Mouse (Mus musculus): ENCODE measurements around the gene Prcd.
"Not testable (repeated sequence)": the region's sequence is repeated elsewhere in the genome, so short reads cannot be mapped to it uniquely, and the experiment has no call there.

The Prcd gene

GRCm38 (mm10) chr11:116653234-116653633 lies at the start of gene Prcd:
Gene Prcd, plus strand, starts transcription at chr11:116653534.
- no peak for DNase-seq (ENCODE audit: low spot score)

GRCm38 (mm10) chr11:116604097-116604496 lies 49.2 kb upstream of the Prcd start:
- no peak for DNase-seq (ENCODE audit: low spot score)

- DNase-seq (ENCODE audit: low spot score), result no peak
Observed at GRCm38 (mm10) chr11:116607717-116608116, 45.6 kb upstream of the Prcd start.

- DNase-seq (ENCODE audit: low spot score), result no peak
Observed at GRCm38 (mm10) chr11:116609965-116610630, 43.2 kb upstream of the Prcd start.

- DNase-seq (ENCODE audit: low spot score), result not testable (repeated sequence)
Observed at GRCm38 (mm10) chr11:116611168-116611567, 42.2 kb upstream of the Prcd start.

- DNase-seq (ENCODE audit: low spot score), result no peak
Observed at GRCm38 (mm10) chr11:116611883-116612282, 41.5 kb upstream of the Prcd start.

GRCm38 (mm10) chr11:116612554-116612953 lies 40.8 kb upstream of the Prcd start:
- DNase-seq (ENCODE audit: low spot score), result no peak

- no peak for DNase-seq (ENCODE audit: low spot score)
Observed at GRCm38 (mm10) chr11:116613234-116613633, 40.1 kb upstream of the Prcd start.

GRCm38 (mm10) chr11:116615735-116616437 lies 37.4 kb upstream of the Prcd start:
- DNase-seq (ENCODE audit: low spot score), result no peak

- no peak for DNase-seq (ENCODE audit: low spot score)
Observed at GRCm38 (mm10) chr11:116616438-116617118, 36.8 kb upstream of the Prcd start.

GRCm38 (mm10) chr11:116617641-116618040 lies 35.7 kb upstream of the Prcd start:
- no peak for DNase-seq (ENCODE audit: low spot score)

GRCm38 (mm10) chr11:116618666-116619065 lies 34.7 kb upstream of the Prcd start:
- no peak for DNase-seq (ENCODE audit: low spot score)

GRCm38 (mm10) chr11:116619156-116619555 lies 34.2 kb upstream of the Prcd start:
- DNase-seq (ENCODE audit: low spot score), result no peak

GRCm38 (mm10) chr11:116619561-116619960 lies 33.8 kb upstream of the Prcd start:
- no peak for DNase-seq (ENCODE audit: low spot score)

GRCm38 (mm10) chr11:116620073-116620472 lies 33.3 kb upstream of the Prcd start:
- no peak for DNase-seq (ENCODE audit: low spot score)

- no peak for DNase-seq (ENCODE audit: low spot score)
Observed at GRCm38 (mm10) chr11:116620559-116621253, 32.6 kb upstream of the Prcd start.

- DNase-seq (ENCODE audit: low spot score), result no peak
Observed at GRCm38 (mm10) chr11:116621258-116621704, 32.1 kb upstream of the Prcd start.

GRCm38 (mm10) chr11:116623281-116624124 lies 29.8 kb upstream of the Prcd start:
- no peak for DNase-seq (ENCODE audit: low spot score)

GRCm38 (mm10) chr11:116624131-116624832 lies 29.1 kb upstream of the Prcd start:
- peak; percentile 86 for DNase-seq (ENCODE audit: low spot score)

- DNase-seq (ENCODE audit: low spot score), result no peak
Observed at GRCm38 (mm10) chr11:116625081-116626000, 28.0 kb upstream of the Prcd start.

Data from ovary, postnatal 14 days (tissue).